Mouse (Mus musculus) right cerebral cortex, adult 18-20 months (tissue): ENCODE measurements around the gene Tbx4.

Source experiments
- DNase-seq: peaks from one replicate; pipeline ENCODE4 v3.0.0; 2022; ENCODE audit warnings: mixed read lengths

Gene Tbx4

DNA sequence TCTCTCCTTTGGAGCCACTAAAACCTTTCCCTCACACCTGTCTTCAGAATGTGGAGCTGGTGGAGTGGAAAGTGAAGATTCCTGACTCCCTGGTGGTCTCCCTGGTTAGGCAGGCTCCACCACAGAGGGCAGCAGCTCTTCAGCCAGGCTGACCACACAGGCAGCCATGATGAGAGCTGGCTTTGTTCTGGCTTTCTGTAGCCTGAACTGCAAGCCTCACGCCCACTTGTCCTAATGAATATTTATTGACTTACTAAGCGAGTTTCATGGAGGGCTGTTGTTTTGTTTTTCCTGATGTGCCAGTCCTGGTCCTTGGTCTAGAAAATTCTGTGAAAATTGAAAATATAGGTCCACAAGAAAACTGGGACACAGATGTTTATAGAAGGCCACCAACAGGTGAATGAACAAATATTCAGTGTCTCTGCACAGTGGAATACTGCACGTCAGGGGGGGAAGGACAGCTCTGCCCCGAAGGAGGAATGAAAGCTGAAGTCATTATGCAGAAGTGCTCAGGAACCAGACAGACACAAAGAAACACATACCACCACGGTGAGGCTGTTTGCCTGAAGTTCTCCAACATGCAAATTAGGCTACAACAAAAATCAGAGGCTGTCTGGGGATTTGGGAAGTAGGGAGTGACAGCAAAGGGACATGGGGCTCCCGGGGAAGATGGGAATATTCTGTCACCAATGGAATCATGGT, 28.1 kb upstream of the Tbx4 start:
- DNase-seq: no peak

DNA sequence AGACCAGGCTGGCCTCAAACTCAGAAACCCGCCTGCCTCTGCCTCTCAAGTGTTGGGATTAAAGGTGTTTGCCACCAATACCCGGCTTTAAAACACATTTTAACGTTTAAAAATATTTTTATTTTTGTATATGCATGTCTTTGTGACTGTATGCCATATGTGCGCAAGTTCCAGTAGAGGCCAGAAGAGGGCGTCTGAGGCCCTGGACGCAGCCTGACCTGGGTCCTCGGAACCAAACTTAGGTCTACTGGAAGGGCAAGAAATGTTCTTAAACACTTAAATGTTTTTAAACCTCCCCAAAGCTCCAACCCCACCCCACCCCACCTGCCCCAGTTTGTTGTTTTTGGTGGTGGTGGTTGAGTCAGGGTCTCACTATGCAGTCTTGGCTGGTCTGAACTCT, 21.9 kb upstream of the Tbx4 start:
- no peak for DNase-seq

DNA sequence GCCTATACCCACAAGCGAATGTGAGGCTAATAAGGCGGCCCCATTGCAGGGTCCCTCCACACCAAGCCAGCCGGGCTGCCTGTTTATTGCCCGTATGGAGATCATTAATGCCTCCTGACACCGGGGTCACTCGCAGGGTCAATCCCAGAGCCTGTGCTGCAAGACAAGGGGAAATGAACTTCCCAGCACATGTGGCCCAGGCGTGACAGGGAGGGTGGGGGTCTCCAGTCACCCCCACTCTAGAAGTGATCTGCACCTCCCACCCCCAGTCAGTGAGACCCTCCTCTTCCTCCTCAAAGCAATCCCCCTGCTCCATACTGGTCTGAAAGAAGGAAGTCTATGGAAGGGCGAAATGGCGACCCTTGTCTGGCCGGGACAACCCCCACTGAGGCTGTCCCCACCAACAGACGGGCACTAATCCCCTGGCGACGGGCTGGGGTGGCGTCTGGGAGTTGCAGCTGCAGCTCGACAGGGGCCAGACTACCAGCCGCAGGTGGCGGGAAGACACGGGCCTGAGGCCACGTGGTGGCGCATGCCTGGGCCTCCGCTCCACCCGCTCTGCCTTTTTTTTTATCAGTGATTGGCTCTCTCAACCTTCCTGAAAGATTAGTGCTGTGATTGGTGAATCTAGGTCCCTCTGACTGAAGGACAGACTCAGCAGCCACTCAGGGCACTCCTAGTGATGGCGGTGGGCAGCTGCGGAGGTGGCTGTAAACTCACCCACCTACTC, 10.0 kb upstream of the Tbx4 start:
- DNase-seq: no peak

DNA sequence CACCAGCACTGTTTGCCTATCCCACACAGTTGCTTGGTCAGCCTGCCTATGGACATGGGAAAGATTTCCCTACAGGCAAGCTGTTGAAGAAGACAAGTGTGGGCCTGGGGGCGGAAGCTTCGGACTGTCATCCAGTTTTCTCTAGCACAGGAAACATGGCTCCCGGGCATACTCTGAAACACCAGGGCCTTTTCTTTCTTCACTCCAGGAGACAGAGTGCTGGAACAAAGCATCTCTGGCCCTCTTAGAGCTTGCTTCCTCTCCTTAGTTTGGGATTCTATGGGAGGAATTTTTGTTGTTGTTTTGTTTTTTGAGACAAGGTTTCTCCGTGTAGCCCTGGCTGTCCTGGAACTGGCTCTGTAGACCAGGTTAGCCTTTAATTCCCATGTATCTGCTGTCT, 1.7 kb upstream of the Tbx4 start:
- no peak for DNase-seq

GRCm38 (mm10) chr11:85886429-85886785, 185 bp downstream of the Tbx4 start:
- DNase-seq: no peak

DNA sequence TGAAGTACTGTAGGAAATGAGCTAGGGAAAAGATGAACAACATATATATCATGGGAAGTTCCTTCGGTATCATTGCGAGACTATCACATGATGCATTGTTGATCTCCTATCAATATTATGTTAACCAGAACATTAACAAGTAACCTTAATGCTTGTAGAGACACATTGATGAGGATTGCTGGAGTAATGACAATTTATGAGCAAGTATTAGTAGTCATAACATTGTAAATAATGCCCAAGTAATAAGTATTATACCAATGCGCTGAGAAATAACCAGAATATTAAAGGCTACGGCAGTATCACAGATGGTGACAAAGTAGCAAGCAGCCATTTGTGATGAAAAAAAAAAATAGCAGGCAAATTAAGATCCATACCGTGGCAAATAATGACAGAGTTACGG, 1.1 kb downstream of the Tbx4 start:
- no peak for DNase-seq

DNA sequence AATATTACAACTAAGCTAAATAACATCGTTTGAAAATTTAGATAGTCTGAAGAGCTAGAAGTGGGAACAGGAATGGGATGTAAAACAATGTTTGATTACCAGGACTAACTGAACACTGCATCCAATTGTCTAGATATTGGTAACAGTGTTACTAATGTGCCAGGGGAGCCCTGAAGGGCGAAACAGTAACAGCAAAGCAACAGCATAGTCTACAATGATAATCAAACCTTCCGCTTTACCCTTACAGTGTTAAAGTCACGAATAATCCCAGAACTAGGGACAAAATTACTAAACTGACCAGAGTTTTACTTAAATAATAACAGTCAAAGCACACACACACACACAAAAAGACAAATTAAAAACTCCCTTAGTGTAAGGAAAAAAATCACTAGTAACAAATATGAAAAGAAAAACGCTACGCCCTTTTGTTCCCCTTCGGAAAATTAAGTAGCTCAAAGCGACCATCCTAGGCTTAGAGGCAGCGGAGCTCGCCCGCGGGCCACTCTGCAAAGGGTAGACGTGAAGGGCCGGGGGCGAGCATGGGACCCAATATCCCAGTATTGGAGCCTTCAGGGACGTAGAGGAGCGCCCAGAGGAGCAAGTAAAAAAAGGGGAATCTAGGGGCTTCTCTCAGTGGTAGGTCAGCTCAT, 1.7 kb downstream of the Tbx4 start:
- DNase-seq: no peak

DNA sequence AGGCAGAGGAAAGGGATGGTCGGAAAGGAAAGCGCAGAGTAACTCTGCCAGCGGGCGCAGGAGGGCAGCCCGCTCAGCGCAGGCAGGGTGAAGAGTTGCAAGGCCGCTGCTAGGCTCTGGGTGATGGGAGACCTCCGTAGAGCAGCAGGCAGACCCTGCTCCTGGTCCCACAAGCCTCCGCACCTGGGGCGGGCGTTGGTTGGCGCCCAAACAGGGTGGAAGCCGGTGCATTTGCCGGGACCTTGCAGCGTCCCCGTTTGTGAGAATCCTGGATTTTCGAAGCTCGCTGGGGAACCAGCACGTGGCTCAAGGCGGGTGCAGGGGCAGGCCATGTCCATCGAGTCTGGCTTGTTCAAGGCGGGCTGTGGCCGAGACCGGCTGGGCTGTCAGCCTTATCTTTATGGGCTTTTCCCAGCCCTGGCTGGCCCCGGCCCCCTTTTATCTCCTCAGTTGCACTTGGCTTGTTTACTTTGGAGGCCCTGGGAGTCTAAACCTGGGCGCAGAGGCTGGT, 2.3 kb downstream of the Tbx4 start:
- DNase-seq: no peak

- no peak for DNase-seq
These were observed 3.0 kb downstream of the Tbx4 start for GRCm38 (mm10) chr11:85889056-85889729.

- no peak for DNase-seq
These were observed 3.7 kb downstream of the Tbx4 start for GRCm38 (mm10) chr11:85889730-85890562.

DNA sequence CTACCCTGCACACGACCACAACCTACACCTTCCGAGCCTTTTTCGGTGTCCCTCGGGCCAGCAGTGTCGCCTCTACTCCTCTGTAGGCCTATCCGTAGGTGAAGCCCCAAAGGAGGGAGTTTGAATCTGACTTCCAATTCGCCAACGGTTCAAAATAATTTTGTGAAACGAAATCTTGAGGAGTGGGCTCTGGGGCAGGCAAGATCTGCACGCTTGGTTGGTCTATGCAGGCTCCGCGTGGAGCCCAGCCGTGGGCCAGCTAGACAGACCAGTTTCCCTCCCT, 4.3 kb downstream of the Tbx4 start:
- no peak for DNase-seq

DNA sequence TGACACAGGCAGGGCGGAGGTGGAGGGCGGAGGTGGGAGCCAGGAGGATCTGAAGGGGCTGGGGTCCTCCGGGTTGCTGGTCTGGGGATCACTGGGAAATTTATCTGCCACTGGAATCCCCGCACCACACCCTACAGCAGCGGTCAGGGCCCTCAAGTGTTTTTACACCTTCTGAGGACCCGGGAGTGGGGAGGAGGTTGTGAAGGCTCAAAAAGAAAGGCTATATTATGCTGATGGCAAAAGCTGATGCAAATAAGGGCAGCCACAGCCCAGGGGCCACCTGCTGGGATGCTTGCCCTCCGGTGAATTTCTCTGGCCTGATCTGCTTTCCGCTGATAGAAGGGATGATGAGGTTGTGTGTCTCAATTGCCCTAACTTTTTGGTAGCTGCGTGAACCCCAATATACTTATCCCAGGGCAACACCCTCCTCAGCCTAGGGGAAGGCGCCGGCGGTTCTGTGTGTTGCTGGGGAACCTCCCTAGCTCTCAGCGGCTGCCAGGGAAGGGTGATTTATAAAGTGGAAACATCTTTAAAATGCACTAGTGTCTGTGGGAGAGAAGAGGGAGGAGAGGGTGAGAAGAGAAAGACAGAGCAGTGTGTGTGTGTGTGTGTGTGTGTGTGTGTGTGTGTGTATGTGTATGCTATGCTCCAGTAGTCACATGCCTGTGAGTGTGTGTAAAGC, 4.9 kb downstream of the Tbx4 start:
- no peak for DNase-seq

DNA sequence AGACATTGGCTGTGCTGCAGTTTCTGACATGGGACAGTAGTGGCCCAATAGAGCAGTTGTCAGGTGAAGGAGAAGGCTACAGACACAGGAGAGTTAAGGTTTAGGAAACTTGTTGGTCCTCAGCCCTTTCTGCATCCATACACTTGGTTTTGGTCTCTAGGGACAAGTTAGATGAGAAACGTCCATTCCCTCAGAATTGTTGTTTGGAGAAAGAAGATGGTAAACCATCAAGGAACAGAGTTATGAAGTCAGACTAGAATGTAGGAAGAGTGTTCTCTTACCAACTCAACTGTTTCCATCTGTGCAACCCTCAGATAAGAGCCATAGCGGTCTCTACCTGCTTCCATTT, 5.4 kb downstream of the Tbx4 start:
- no peak for DNase-seq

DNA sequence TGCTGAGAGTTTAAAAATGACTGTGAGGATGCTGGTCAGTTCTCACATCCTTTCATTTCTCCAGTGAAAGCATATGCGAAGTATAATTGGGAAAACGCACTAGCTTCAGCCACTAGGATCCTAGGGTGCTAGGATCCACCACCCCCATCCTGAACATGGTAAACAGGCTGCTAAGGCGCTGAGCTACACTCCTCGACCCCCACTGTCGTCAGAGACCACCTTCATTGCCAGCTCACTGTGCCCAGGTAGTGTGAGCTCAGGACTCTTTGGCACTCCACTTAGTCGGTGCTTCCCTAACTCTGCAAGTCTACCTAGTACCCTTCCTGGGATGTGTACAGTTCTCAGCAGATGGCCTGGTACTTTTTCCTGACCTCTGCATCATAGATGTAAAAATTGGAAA, 6.5 kb downstream of the Tbx4 start:
- DNase-seq: no peak

DNA sequence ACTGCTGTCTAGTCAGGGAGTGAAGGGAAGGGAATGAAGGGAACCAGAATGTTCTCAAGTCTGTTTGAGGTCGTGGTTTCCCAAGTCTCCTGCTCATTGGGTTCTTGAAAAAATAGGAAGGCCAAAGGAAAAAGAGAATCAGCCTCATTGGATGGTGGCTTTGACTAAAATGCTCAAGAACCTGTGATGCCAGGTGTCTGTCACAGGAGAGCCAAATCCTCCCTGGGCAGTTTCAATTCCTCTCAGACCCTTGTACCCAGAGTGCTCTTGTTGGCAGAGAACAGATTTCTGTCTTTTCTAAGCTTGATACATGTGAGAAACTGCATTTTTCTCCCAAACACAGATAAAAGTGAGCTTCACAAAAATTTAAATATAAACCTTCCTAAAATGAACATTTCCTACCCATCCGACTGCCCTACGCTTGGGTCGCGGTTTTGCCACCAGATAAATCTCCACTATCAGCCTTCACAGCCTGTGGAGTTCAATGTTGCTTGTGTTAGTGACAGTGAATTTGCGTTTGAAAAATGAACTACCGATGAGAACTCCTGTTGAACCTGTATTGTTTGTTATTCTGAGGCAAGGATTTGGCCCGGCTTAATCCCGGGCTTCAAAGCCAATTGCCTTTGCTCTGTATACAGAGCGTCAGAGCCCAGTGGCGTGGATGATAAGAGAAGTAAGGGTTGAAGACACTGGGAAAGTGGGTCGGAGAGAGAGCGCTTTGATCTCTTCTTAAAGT, 7.3 kb downstream of the Tbx4 start:
- DNase-seq: no peak

DNA sequence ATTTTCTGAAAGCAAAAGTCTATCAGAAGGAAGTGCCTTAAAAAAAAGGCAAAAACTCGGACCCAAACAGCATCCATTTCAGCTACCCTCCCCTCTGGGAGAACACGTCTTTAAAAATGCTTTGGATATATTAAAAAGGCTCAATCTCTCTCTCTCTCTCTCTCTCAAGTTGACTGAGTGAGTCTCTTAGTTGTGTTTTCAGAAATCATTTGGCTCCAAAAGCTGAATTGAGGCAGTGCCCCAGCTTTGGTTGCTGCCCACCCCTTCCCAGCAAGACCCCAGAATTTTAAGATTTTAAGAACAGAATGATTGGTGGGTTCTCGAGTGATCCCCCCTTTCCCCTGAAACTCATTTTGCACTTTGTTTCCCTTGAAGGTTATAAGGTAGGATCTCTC, 7.9 kb downstream of the Tbx4 start:
- no peak for DNase-seq

DNA sequence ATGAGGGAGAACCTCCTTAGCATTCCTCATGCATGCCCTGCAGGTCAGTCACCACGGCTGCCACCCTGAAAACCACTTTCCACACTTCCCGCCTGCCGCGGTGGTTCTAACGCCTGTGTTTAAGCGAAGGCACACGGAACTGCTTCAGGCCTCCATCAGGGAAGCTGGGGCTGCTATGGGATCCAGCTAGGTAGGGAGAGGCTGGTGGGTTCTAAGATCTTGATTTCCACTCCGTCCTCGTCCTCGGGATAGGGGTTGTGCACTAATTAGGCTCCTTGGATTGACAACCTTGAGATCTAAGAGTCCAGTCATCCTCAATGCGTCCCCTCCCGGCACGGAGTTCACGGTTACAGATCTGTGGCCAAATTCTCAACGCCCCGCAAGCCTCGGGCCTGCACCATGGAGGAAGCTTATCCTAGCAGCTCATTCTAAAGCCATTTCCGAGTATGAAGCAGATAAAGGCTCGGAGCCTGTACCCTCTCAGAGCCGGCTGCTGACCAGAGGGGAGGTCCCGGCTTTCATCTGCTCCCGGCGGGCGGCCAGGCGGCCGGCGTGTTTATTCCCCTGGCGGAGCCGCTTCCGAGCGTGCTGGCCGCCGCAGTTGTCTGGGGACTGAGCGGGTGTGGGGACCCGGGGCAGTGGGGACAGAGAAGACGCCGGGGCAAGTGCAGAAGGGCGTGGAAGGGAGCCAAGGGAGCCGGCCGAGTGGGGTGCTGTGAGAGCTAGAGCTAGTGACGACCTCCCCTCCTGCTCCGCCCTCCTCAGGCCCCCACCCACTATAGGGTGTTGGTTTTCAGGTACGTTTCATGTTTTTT, 8.7 kb downstream of the Tbx4 start:
- no peak for DNase-seq

DNA sequence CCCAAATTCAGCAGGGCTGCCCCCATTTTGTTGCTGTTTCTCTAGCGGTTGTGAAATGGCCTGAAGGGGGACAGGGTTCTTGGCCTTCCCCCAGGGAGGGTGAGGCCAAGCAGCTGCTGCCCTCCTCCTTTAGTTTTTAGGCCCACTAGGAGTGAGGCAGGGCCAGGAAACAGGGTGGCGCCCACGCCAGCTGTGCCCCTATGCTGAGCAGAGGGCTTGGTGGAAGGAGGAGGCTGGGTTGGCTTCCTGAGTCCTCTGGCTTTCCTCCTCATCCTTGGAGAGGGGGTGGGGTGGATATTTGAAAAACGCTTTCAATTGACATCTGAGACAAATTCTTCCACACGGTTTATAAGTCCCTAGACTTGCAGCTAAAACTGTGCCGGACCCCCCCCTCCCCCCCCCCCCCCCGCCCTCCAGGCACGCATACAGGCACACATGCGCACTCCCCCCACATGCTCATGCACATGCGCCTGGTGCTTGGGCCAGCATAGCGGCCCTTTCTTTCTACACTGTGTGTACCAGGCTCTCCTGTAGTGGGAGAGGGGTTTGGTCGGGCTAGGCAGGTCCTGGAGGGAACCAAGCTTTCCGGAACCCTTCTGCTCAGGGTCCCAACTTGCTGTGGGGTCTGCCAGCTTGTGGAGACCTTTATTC, 10.2 kb downstream of the Tbx4 start:
- DNase-seq: no peak

DNA sequence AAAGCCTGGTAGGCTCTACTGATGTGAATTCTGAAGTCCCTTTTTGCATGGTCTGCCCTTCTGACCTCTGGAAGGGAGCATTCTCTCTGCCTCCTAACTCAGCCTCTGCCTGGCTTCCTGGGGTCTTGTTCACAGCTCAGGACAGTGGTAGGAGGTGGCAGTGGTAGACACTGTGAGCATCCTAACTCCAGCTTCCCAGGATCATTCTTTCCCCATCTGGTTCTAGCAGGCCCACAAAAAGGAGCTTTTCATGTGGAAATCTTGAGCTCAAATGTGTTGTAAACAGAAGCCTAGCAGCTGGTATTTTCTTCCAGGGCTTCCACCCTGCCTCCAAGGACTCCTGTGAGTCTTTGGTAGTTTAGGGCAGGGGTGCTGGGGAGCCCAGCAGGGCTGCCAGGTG, 14.1 kb downstream of the Tbx4 start:
- no peak for DNase-seq

- DNase-seq: no peak
These were observed 23.3 kb downstream of the Tbx4 start for GRCm38 (mm10) chr11:85909514-85909913.
